Mouse (Mus musculus) forebrain, embryonic 10.5 days (tissue): Measurements from ENCODE around the gene Tuba1c. TPM values are rescaled to one million over a fixed set of nuclear protein-coding genes. Genes with fewer than 3 reads are reported as not detected.
"Not testable (repeated sequence)": the region's sequence is repeated elsewhere in the genome, so short reads cannot be mapped to it uniquely, and the experiment has no call there.

Experiments used
- DNase-seq: peaks from one replicate; pipeline ENCODE4 v3.0.0-alpha.2; 2017; ENCODE audit warnings: low spot score; ENCODE audit errors: extremely low spot score
- H3K27ac ChIP-seq: fragments of 300-500 bp; sonication (generic); 2 replicates; pipeline ENCODE4 v1.5.1; 2016; ENCODE audit warnings: mild to moderate bottlenecking
- H3K27me3 ChIP-seq: fragments of 300-500 bp; sonication (generic); 2 replicates; pipeline ENCODE4 v1.6.1; 2016; ENCODE audit warnings: mild to moderate bottlenecking; ENCODE audit not compliant: poor library complexity, severe bottlenecking
- H3K36me3 ChIP-seq: fragments of 300-500 bp; sonication (generic); replicated peaks from 2 replicates; pipeline ENCODE4 v1.6.1; 2016; ENCODE audit warnings: mild to moderate bottlenecking, moderate library complexity
- H3K4me1 ChIP-seq: fragments of 300-500 bp; sonication (generic); 2 replicates; pipeline ENCODE4 v1.6.1; 2016
- H3K4me3 ChIP-seq: fragments of 300-500 bp; sonication (generic); 2 replicates; pipeline ENCODE4 v1.5.1; 2016; ENCODE audit warnings: mild to moderate bottlenecking, moderate library complexity
- H3K9me3 ChIP-seq: fragments of 300-500 bp; sonication (generic); 2 replicates; pipeline ENCODE4 v1.6.1; 2016; ENCODE audit warnings: mild to moderate bottlenecking, moderate library complexity
- WGBS: fragments of 180-500 bp; shearing (Covaris S2); methylation state at CpG from one replicate; pipeline ENCODE4 v1.1.7; 2016; 5-methylcytosine and 5-hydroxymethylcytosine counted together
- polyA plus RNA-seq: library from polyadenylated mRNA; unstranded; fragments of >200 nt; fragmentation: Nextera tagmentation; extraction: Ambion mirVana; gene quantifications from 2 replicates; pipeline ENCODE4 v1.2.1, GENCODE M21; 2016

Gene Tuba1c
- polyA plus RNA-seq, 1 experiment from 2014 or later = 171 TPM

- DNase-seq = no peak
- Histone ChIP-seq H3K4me1 (peaks cover 38% of the 10 kb centered on the region), H3K4me3 (peak within 1 kb of the TSS; percentile 48), H3K36me3 (no peaks in the 10 kb centered on the region), H3K9me3 (no peaks in the 10 kb centered on the region), H3K27ac (peak within 1 kb of the TSS; percentile 17; the same call in 1 of the 2 replicates), H3K27me3 (peaks cover 99% of the 10 kb centered on the region)
- 2% methylated on average over 30 of the region's 30 CpGs for WGBS
Observed at GRCm38 (mm10) chr15:99055040-99055439, 25.3 kb downstream of the Tuba1c start, which contains the start of gene Prph. Prph (plus strand) TSS chr15:99055174.

- peaks cover 99% of the 10 kb centered on the region for H3K27me3 ChIP-seq
- H3K9me3 ChIP-seq = no peaks in the 10 kb centered on the region
- peaks cover 38% of the 10 kb centered on the region for H3K4me1 ChIP-seq
- WGBS = under 1% methylated on average over 37 of the region's 37 CpGs
- H3K36me3 ChIP-seq = no peaks in the 10 kb centered on the region
- H3K27ac ChIP-seq = peak overlapping the region; percentile 17; the same call in 1 of the 2 replicates
- peak overlapping the region; percentile 48 for H3K4me3 ChIP-seq
- peak; percentile 36 for DNase-seq
Observed at GRCm38 (mm10) chr15:99055511-99055961, 25.8 kb downstream of the Tuba1c start.

- Histone ChIP-seq H3K9me3 (no peaks in the 10 kb centered on the region), H3K27ac (no peak overlapping the region), H3K27me3 (peaks cover 96% of the 10 kb centered on the region), H3K4me1 (peaks cover 38% of the 10 kb centered on the region), H3K4me3 (peak overlapping the region; percentile 48), H3K36me3 (no peaks in the 10 kb centered on the region)
- peak; percentile 38 for DNase-seq
- WGBS = 7% methylated on average over 14 of the region's 14 CpGs
Observed at GRCm38 (mm10) chr15:99056332-99056731, 26.6 kb downstream of the Tuba1c start.

GRCm38 (mm10) chr15:99065557-99066165 is 36.0 kb downstream of the Tuba1c start:
- H3K9me3 ChIP-seq = no peaks in the 10 kb centered on the region
- H3K4me3 ChIP-seq = no peak overlapping the region
- peaks cover 16% of the 10 kb centered on the region for H3K27me3 ChIP-seq
- H3K36me3 ChIP-seq = no peaks in the 10 kb centered on the region
- 85% methylated on average over 12 of the region's 12 CpGs for WGBS
- no peaks in the 10 kb centered on the region for H3K4me1 ChIP-seq
- DNase-seq = no peak
- H3K27ac ChIP-seq = no peak overlapping the region

GRCm38 (mm10) chr15:99071988-99072387 is 42.3 kb downstream of the Tuba1c start:
- Histone ChIP-seq H3K27me3 (0 out of 2 replicates have a peak, but pooled peaks cover 5% of the 10 kb centered on the region), H3K36me3 (peaks cover 7% of the 10 kb centered on the region), H3K27ac (no peak overlapping the region), H3K4me3 (no peak overlapping the region), H3K4me1 (peaks cover 22% of the 10 kb centered on the region), H3K9me3 (no peaks in the 10 kb centered on the region)
- WGBS = 89% methylated on average over 1 of the region's 1 CpGs
- no peak for DNase-seq

GRCm38 (mm10) chr15:99074019-99074599 is 44.4 kb downstream of the Tuba1c start, which contains the start of gene Troap:
Troap (plus strand) TSS chr15:99074575.
- 27% methylated on average over 9 of the region's 9 CpGs for WGBS
- Histone ChIP-seq H3K36me3 (peaks cover 28% of the 10 kb centered on the region), H3K27ac (peak within 1 kb of the TSS; percentile 95), H3K9me3 (no peaks in the 10 kb centered on the region), H3K4me1 (peaks cover 42% of the 10 kb centered on the region), H3K4me3 (peak within 1 kb of the TSS; percentile 80), H3K27me3 (0 out of 2 replicates have a peak, but pooled peaks cover 5% of the 10 kb centered on the region)
- no peak for DNase-seq

GRCm38 (mm10) chr15:99074600-99075333 is 45.1 kb downstream of the Tuba1c start:
- Histone ChIP-seq H3K27me3 (no peaks in the 10 kb centered on the region), H3K36me3 (peaks cover 35% of the 10 kb centered on the region), H3K4me1 (peaks cover 42% of the 10 kb centered on the region), H3K27ac (peak overlapping the region; percentile 95), H3K9me3 (no peaks in the 10 kb centered on the region), H3K4me3 (peak overlapping the region; percentile 80)
- peak; percentile 99 for DNase-seq
- under 1% methylated on average over 44 of the region's 44 CpGs for WGBS

- H3K27me3 ChIP-seq, H3K9me3 ChIP-seq, H3K27ac ChIP-seq, DNase-seq: not testable (repeated sequence)
- peaks cover 47% of the 10 kb centered on the region for H3K36me3 ChIP-seq
- WGBS = 97% methylated on average over 3 of the region's 3 CpGs
- H3K4me3 ChIP-seq = peak overlapping the region; percentile 80
- H3K4me1 ChIP-seq = peaks cover 42% of the 10 kb centered on the region
Observed at GRCm38 (mm10) chr15:99076011-99076410, 46.3 kb downstream of the Tuba1c start.

- H3K9me3 ChIP-seq = no peaks in the 10 kb centered on the region
- peaks cover 14% of the 10 kb centered on the region for H3K27me3 ChIP-seq
- DNase-seq = no peak
- WGBS = 83% methylated on average over 15 of the region's 15 CpGs
- H3K36me3 ChIP-seq = peaks cover 71% of the 10 kb centered on the region
- H3K4me3 ChIP-seq = no peak overlapping the region
- H3K4me1 ChIP-seq = peaks cover 43% of the 10 kb centered on the region
- no peak overlapping the region for H3K27ac ChIP-seq
Observed at GRCm38 (mm10) chr15:99078181-99078910, 48.7 kb downstream of the Tuba1c start.

GRCm38 (mm10) chr15:99079804-99080203 is 50.1 kb downstream of the Tuba1c start:
- peaks cover 77% of the 10 kb centered on the region for H3K36me3 ChIP-seq
- 90% methylated on average over 3 of the region's 3 CpGs for WGBS

GRCm38 (mm10) chr15:99082322-99082721 is 52.6 kb downstream of the Tuba1c start:
- H3K9me3 ChIP-seq = no peaks in the 10 kb centered on the region; the same call in 1 of the 2 replicates
- peaks cover 66% of the 10 kb centered on the region for H3K36me3 ChIP-seq
- peaks cover 34% of the 10 kb centered on the region for H3K4me1 ChIP-seq
- H3K4me3 ChIP-seq = no peak overlapping the region
- no peak overlapping the region for H3K27ac ChIP-seq
- WGBS = 94% methylated on average over 12 of the region's 12 CpGs
- no peak for DNase-seq
- peaks cover 54% of the 10 kb centered on the region for H3K27me3 ChIP-seq

More at GRCm38 (mm10) chr15:99079804-99080203, 50.1 kb downstream of the Tuba1c start:
- no peak for DNase-seq
- Histone ChIP-seq H3K4me1 (peaks cover 49% of the 10 kb centered on the region), H3K27ac (no peak overlapping the region), H3K4me3 (no peak overlapping the region), H3K27me3 (peaks cover 29% of the 10 kb centered on the region), H3K9me3 (no peaks in the 10 kb centered on the region)

- DNase-seq = no peak
- H3K27me3 ChIP-seq = peaks cover 59% of the 10 kb centered on the region
- peaks cover 34% of the 10 kb centered on the region for H3K4me1 ChIP-seq
- 91% methylated on average over 16 of the region's 16 CpGs for WGBS
- H3K9me3 ChIP-seq = no peaks in the 10 kb centered on the region; the same call in 1 of the 2 replicates
- no peak overlapping the region for H3K4me3 ChIP-seq
- H3K36me3 ChIP-seq = peaks cover 61% of the 10 kb centered on the region
- H3K27ac ChIP-seq = no peak overlapping the region
Observed at GRCm38 (mm10) chr15:99082840-99083239, 53.1 kb downstream of the Tuba1c start.
